Mouse (Mus musculus) midbrain, embryonic 10.5 days (tissue): ENCODE measurements at regions not wholly inside any gene's neighbourhood (a gene's known extent, or its start where the extent isn't known, plus 50 kb on each side); places are given as distances from the start of the nearest gene placed in this dataset. TPM values are rescaled to one million over a fixed set of nuclear protein-coding genes. Genes with fewer than 3 reads are reported as not detected.

ENCODE experiments used
- microRNA-seq: library from miRNA; unstranded; fragments of <30 nt; microRNA quantifications from one replicate; pipeline ENCODE4, GENCODE M21; 2017

Small RNAs in the stretch of these regions (microRNA-seq; reads per million reads assigned to microRNA genes)
- gene Gm23364: not detected
